Mouse (Mus musculus) c-Kit-positive CD71-negative TER-119-negative erythroid progenitor cells, embryonic 14.5 days (primary cell): ENCODE measurements around the gene Josd1.
A peak's percentile ranks its signal among the peaks of the same experiment; 100 is the strongest.
"Not testable (repeated sequence)": the region's sequence is repeated elsewhere in the genome, so short reads cannot be mapped to it uniquely, and the experiment has no call there.

ENCODE experiments used
- DNase-seq: peaks from one replicate; pipeline ENCODE4 v3.0.0-alpha.2; 2013; ENCODE audit warnings: low read depth

Gene Josd1

DNA sequence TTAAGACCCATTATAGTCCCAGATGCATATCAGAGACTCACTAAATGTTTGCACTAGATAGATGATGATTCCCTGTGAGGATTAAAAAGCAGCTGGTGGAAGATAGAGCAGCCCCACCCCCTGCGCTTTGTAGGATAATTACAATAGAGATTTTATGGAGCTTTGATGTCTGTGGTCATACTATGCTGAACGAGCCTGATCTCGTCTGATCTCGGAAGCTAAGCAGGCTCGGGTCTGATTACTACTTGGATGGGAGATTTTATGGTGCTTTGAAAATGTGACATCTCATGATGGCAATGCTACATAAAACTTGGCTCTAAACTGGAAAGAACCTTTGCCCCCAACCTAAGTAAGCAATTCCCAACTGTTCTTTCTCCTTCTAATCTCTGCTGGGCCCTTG, 4.6 kb upstream of the Josd1 start:
- DNase-seq = no peak

DNA sequence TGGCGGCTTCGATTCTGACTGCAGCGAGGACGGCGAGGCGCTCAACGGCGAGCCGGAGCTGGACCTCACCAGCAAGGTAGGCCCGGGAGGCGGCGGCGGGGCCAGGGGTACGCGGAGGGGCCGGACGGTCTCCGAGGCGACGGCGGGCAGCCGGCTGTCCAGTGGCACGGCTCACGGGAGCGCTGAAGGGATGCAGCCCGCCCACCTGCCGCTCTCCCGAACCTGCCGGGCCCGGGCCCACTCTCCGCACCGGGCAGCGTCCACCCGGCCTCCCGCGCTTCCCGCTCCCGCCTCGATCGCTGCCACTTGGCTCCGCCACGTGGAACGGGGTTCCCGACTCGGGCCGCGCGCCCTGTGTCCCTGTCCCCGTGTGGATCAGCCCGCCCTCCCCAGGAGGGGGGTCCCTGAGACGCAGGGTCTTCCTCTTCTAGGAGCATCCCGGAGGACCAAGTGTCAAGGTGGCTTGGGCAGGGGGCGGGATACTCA, 3.3 kb upstream of the Josd1 start:
- DNase-seq = no peak

DNA sequence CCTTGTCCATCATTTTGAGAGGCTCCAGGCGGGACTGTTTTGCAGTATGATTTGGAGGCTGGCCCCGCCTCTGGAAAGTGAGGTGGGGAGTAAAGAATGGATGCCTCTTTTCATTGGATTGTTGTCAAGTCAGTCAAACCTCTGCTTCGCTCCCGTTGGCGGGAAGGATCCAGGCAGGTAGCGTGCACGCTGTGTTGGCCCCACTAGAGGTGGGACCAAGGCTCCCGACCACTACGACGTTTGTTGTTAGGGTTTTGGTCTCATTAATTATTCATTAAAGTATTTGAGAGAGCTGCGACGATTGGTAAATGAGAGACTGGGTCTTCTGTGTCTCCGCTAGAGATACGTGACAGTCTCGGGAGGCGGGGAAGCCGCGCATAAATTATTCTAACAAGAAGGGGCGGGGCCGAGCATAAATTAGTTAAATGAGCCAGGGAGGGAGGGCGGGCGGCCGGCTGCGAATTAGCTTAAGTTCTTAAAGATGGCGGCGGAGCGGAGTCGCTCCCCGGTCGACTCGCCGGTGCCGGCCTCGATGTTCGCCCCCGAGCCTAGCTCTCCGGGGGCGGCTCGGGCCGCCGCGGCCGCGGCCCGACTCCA, 2.8 kb upstream of the Josd1 start, which contains the start of gene Gtpbp1:
Gtpbp1 (plus strand) TSS at position 420 of the 597 bp plus-strand sequence.
- DNase-seq = peak; percentile 99

DNA sequence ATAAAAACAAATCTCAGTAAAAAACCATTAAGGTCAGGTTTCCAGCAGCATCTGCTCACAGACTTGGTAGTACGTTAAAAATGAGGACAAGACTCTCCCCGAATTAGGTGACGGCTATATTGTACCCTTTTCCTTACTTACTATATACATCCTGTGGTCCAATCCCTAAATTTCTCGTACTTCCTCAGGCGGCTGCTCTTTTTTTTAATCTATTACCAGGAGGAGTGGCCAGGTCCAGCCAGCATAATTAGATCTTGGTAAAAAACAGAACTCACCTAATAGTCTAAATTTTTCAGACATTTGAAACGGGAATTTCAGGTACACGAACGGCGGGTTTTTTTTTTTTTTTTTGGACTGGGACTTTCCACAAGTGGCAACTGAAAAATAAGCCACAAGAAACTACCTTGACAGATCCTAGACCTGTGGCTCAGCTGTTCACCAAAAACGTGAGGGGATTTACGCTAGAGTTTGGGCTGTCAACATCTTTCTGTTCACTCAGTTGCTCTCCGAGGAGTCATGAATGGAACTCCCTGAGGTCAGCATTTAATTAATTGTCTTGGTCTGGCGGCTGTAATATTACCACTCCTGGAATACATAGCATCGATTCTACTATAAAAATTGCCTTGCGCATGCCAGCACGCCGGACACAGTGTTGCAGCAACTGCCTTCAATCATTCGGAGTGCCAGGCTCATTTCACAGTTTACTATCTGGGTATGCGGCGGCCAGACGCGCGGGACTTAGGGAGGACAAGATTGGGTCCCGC, 2.1 kb upstream of the Josd1 start:
- DNase-seq = no peak

DNA sequence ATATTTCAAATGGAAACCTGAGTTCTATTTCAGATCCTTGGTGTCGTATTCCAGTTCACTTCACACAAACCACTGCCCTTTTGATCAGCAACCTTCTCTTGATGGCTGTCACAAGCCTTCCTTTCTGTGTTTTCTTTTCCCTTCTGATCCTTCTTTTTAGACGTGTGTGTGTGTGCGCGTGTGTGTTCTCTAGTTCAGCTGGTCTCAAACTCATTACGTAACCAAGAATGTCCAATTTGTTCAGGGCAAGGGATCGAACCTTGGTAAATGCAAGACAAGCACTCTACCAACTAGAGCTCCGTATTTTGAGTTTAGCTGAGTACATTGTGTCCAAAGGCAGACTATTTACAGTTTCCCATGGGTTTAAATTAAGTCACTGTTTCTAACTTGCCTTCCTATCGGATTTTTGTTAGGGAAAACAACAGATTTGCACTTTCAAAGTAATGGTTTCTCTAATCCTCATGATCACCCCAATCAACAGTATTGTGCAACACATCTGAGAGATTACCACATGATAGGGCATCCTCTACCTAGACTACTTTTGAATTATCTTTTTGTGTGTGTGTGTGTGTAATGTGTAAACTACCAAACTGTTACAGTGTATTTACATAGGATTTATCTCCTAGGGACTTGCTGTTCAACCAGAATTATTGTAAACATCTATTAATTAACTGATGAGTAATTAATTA, 693 bp upstream of the Josd1 start:
- no peak for DNase-seq

DNA sequence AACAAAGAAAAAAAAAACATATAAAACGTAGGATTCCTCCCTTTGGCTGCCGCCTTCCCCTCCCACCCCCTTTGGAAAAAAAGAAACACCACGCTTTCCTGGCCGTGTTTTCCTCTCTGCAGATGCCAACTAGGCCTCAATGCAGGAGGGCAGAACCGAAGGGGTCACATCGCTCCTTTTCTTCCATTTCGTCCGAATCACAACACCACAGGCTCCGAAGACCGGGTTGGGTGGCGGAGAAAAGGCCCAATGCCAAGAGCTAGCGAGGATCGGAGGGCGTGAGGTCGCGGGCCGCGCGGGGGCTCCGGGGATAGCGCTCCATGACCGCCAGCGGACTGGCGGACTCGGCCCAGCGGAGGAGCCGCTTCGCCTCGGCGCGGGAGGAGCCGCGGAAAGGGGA, 544 bp downstream of the Josd1 start:
- no peak for DNase-seq

DNA sequence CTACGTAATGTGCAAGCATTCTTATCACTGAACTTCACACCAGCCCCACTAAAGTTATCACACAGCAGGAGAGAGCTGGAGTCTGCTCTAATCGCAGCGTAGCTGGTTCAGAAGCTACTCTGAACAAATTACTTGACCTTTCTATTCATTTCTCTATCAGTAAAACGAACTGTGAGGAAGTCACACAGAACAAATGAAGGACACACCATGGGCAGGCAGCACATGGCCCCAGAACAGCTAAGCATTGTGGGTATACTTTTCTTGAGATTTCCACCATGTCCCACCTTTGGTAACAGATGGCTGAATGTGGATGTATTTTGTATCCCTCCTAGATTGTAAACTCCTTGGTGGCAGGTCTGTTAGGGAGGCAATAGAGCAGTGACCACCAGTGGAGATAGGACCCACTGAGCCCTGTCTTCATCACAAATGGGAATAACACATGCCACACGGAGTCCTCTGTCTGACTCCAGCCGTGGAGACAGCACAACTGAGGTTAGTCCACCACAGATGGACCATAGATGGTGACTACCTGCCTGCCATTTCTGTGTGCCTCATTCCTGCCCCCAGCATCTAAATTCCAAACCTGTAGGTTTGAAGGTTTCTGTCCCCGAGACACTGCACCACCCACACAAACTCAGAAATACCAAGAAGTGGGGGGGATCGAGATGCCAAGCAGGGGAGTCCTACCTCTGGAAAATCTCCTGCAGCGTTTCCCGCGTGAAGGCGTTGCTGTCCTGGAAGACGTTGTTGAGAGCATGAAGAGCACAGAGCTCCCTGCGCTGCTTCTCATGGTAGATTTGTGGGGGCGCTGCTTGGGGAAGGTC, 1.5 kb downstream of the Josd1 start:
- DNase-seq = no peak

DNA sequence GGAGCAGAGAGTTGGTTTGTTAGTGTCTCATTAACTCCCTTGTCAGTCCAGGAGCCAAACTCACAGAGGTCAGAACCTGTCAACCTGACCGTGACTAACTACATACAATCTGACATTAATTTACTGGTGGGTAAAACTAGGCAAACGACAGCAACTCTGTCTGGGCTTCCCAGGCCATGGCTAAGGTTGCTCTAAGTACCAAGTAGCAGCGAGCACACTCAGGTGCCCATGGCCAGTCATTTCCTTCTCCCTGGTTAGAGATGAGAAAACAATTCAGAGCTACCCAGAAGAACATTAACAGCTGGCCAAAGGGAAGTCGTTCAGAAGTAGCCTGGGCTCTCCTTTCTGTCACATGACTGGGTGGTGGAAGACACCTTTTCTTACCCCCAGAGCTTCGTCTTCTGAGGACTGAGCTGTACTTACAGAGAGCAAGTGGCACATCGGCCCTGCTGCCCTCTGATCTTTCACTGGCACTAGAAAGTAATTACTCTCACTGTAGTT, 2.5 kb downstream of the Josd1 start:
- no peak for DNase-seq

DNA sequence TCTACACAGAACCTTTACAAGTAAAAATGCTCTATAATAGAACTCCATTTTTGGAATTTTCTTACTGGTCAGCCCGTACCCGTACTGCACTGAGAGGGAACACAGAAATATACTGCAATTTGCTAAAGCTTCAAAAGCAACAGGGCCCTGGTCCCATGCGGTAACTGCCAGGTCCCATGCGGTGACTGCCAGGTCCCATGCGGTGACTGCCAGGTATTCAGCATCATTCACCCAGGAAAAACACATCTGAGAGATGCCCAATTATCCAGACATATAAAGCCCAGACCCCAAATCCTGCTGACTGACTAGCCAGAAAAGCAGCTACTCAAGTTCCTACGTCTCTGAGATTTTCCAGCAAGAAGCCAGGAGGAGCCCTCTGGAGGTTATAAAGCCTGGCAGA, 3.1 kb downstream of the Josd1 start:
- DNase-seq = no peak

DNA sequence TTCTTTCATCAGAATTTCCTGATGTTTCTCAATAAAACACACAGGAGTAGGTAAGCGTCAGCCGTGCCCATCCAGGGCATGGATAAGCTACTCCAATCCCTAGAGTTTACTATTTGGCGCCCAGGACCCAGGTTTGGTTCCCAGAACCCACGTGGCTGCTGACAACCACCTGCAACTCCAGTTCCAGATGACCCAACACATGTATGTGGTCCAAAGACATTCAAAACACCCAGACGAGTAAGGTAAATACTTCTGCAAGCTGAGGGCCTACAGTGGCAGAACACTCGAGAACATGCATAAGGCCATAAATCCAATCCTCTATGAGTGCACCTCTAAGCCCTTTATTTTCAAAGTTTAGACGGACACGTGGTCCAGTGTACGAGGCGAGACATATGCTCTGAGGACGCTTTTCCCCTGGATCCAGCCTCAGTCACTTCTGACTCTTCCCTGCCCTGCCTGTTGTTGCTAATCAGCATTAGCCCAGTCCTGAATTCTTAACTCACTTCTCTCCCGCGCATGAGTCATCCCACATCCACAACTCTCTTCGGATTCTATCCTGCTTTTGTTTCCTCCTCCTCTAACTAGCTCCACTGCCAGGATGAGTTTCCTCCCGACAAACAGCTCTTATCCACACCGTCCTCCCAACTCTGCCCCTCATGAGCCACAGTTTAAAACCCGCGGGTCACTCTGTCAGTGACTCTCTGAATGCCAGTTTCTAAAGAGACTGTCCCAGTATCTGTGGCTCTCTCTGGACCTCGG, 3.8 kb downstream of the Josd1 start:
- no peak for DNase-seq

DNA sequence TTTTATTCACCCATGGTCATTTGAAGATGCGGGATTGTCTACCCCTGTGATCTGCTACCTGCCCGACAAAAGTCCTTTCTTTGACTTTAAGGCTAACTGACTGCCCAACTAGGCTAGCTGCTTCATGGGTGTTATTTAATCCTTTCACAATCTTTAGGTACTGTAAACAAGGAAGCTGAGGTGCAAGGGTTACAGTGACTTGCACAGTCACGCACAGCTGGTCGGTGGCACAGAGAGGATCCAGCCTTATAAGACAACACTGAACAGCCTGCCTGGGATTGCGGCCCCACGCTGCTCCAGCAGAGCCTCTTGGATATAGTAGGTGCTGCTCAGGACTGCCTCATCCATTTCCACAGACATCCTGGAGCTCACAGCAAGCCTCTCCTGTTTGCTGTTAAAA, 4.6 kb downstream of the Josd1 start:
- DNase-seq = no peak

DNA sequence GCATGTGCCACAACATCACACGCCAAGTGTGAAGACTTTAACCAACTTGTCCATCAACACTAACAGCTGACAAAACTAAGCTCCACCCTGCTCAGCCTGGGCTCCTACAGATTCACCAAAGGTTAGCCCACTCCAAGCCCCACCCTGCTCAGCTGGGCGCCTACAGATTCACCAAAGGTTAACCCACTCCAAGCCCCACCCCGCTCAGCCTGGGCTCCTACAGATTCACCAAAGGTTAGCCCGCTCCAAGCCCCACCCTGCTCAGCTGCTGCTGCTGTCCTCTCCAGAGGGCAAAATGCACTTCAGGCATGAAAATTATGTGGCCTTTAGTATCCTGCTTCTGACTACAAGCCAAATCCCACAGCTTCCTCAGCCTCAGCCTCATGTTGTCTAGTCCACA, 5.7 kb downstream of the Josd1 start:
- DNase-seq = no peak

DNA sequence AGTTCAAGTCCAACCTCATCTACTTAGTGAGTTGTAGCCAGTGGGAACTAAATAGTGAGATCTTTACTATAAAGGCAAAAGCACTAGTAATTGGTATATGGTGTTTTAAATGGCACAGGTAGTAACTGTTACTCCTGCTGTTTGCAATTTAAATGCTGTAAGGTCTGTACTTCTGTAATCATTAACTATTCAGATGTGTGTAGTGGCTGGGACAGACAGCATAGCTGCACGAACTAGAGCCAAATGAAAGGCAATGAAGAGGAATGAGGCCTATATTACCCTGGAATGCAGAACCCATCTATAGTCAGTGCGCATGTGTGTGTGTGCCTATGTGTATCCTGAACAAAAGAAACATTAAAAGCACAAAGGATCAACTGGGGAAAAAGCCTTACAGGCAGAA, 9.8 kb downstream of the Josd1 start:
- DNase-seq = no peak

DNA sequence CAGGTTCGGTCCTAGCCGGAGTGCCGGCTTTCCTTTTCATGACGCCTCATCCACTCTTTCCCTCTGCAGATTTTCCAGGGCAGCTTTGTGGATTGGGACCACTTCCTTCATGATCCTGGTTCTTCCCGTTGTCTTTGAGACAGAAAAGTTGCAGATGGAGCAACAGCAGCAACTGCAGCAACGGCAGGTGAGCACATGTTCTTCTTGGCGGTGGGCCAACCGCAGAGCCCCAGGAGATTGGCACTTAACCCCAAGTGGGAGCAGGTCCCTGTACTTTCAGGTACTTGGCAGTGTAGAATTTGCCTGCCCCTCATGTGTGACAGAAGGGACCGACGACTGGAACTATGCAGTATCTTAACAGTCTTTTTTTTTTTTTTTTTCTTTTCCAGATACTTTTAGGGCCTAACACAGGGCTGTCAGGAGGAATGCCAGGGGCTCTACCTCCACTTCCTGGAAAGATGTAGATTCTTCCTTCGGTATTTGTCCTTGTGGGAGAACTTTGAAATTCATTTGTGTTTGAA, 15.8 kb downstream of the Josd1 start:
- DNase-seq = not testable (repeated sequence)

DNA sequence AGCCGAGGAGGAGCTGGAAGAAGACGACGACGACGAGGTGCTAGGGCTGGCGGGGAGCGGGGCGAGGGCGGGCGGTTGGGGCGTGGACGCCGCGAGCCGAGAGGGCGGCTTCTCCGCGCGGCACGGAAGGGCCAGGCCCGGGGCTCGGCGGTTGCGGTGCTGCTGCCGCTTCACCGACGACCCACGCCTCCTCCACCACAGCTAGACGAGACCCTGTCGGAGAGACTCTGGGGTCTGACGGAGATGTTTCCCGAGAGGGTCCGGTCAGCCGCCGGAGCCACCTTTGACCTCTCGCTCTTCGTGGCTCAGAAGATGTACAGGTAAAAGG, 16.8 kb downstream of the Josd1 start:
- DNase-seq = no peak

DNA sequence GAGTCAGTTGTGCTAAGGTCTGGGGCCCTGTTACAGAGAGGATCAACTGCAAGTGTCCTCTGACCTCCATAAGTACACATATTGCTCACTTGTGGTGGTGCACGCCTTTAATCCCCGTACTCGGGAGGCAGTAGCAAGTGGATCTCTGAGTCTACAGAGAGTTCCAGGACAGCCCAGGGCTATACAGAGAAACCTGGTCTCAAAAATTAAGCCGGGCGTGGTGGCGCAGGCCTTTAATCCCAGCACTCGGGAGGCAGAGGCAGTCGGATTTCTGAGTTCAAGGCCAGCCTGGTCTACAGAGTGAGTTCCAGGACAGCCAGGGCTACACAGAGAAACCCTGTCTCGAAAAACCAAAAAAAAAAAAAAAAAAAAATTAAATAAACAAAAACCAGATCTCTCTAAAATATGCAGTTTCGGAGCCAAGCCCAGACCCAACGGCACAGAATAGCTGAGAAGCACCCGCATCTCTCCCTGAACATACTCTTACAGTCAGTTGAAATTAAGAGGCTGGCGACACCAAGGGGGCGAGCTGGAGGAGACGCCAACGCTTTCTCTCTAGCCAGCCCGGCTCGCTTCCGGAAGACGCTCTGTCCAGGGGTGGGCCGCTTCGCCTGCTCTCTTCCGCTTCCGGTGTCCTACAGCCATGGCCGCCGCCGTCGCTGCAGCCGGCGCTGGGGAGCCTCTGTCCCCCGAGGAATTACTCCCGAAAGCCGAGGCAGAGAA, 17.3 kb downstream of the Josd1 start, which contains the start of gene Tomm22:
Tomm22 (plus strand) TSS at position 613 of the 723 bp plus-strand sequence.
- peak; percentile 77 for DNase-seq

DNA sequence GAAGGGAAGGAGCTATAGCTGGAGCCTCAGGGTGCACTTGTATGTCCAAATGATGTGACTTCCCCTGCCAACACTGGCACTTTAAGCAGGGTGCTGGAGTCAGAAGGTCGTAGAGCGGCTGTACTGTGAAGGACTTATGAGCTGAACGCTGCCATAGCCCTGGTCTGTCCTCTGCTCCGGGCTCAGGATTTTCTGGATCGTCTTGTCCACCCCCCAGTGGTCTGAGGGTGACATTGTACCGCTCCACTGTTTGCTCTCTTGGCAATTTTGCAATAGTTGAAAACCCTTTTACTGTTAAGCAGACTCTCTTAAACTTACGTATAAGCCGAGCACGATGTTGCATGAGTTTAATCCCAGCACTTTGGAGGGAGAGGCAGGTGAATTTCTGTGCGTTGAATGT, 18.5 kb downstream of the Josd1 start:
- no peak for DNase-seq

DNA sequence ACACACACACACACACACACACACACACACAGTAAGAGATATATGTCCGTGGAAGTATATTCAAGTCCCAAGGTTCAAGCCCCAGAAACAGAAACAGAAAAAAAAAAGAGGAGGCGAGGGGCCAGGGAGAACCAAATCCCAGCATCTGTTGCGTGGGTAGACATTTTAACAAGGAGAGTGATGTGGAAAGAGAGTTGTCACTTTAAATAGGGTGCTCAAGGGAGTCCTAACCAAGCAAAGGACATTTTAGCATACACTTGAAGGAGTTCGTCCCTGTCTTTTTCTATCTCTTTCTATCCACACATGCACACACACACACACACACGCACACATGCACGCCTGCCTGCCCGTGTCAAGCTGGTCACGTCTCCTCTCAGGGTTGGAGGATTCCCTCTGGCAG, 23.1 kb downstream of the Josd1 start:
- DNase-seq = no peak

DNA sequence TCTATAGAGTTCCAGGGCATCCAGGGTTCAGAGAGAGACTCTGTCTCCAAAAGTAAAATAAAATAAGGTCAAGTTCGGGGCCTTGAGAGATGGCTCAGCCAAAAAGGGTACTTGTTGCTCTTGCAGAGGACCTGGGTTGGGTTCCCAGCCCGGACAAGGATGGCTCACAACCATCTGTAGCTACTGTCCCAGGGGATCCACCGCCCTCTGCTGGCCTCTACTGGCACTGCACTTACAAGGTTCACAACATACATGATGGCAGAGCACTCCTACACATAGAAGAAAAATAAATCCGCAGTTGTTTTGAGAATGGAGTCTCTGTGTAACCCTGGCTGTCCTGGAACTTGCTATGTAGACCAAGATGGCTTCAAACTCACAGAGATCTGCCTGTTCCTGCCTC, 25.9 kb downstream of the Josd1 start:
- no peak for DNase-seq
